Mouse (Mus musculus): ENCODE data around the gene Grid1.
A peak's percentile ranks its signal among the peaks of the same experiment; 100 is the strongest.

GRCm38 (mm10) chr14:34824186-34824585 is 4.3 kb downstream of the Grid1 start:
- 0 out of 2 replicates have a peak, but pooled peaks have one; percentile 18 for TF ChIP-seq CTCF (IDR thresholded peaks at IDR 0.05; ENCODE audit: extremely low read depth, insufficient read depth, low read length)
- TF ChIP-seq POLR2A (IDR thresholded peaks at IDR 0.05; ENCODE audit: extremely low read depth, insufficient read depth, low read length) = no peak

All from cortical plate, adult 2 months (tissue).